Mouse (Mus musculus): ENCODE results near the gene AI481877. TPM values are rescaled to one million over a fixed set of nuclear protein-coding genes. Genes with fewer than 3 reads are reported as not detected.

The AI481877 gene
- total and polyA plus RNA-seq, 3 experiments = 0.01 TPM; not detected in 2

DNA sequence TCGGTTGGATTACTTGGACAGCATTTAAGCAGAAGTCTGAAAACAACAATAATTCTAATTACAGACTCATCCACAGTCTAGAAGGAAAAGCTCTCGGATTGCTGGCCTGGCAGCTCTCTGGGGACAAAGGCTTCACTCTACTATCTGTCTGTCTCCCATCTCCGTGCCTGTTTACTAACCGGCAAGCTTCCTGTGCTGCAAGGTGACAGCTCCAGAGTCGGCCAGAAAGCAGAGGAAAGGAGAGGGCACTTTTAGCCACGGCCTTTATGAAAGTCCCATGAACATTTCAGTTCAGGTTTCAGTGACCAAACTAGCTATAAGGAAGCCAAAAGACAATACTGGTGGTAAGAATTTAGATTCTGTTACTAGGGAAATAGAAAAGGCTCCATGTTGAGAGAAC, 37.1 kb upstream of the AI481877 start:
- H3K27ac ChIP-seq (ENCODE audit: control insufficient read depth, low read depth, low read length) = no peak overlapping the region
- H3K36me3 ChIP-seq (ENCODE audit: control insufficient read depth in 1 of 2, insufficient read depth in 2 of 2, low read length in 2 of 2) = peaks cover 0 to 24% of the 10 kb centered on the region in 2 experiments; a peak in 2 of 4 replicates
- no peak for TF ChIP-seq KAT2A (conservative IDR thresholded peaks at IDR 0.05; ENCODE audit: low read depth, low read length)
- H3K4me3 ChIP-seq (ENCODE audit: control insufficient read depth in 1 of 2, insufficient read depth in 1 of 2, low read depth in 2 of 2, low read length in 2 of 2) = no peak overlapping the region
- no peaks in the 10 kb centered on the region for H3K79me2 ChIP-seq (ENCODE audit: control insufficient read depth, insufficient read depth, low read length, poor library complexity)
- H3K9ac ChIP-seq (ENCODE audit: control insufficient read depth, low read depth, low read length, poor library complexity, severe bottlenecking) = no peak overlapping the region
- no peaks in the 10 kb centered on the region for H3K9me3 ChIP-seq (replicated peaks; ENCODE audit: insufficient read depth, low read length)
- DNase-seq (ENCODE audit: low read depth, low spot score) = no peak
- H3K4me1 ChIP-seq (ENCODE audit: control insufficient read depth in 1 of 2, insufficient read depth in 2 of 2, low read length in 2 of 2) = peaks cover 20% of the 10 kb centered on the region in 2 experiments
- H3K27me3 ChIP-seq (ENCODE audit: control insufficient read depth in 1 of 2, insufficient read depth in 2 of 2, low read length in 2 of 2) = no peaks in the 10 kb centered on the region

GRCm38 (mm10) chr4:59175003-59175402, 36.2 kb upstream of the AI481877 start:
- Histone ChIP-seq H3K9ac (ENCODE audit: control insufficient read depth, low read depth, low read length, poor library complexity, severe bottlenecking) (no peak overlapping the region), H3K36me3 (ENCODE audit: control insufficient read depth in 1 of 2, insufficient read depth in 2 of 2, low read length in 2 of 2) (peaks cover 0 to 24% of the 10 kb centered on the region in 2 experiments; a peak in 2 of 4 replicates), H3K27me3 (ENCODE audit: control insufficient read depth in 1 of 2, insufficient read depth in 2 of 2, low read length in 2 of 2) (no peaks in the 10 kb centered on the region), H3K79me2 (ENCODE audit: control insufficient read depth, insufficient read depth, low read length, poor library complexity) (no peaks in the 10 kb centered on the region), H3K4me1 (ENCODE audit: control insufficient read depth in 1 of 2, insufficient read depth in 2 of 2, low read length in 2 of 2) (peaks cover 20% of the 10 kb centered on the region in 2 experiments), H3K27ac (ENCODE audit: control insufficient read depth, low read depth, low read length) (no peak overlapping the region), H3K4me3 (ENCODE audit: control insufficient read depth in 1 of 2, insufficient read depth in 1 of 2, low read depth in 2 of 2, low read length in 2 of 2) (peak overlapping the region in 1 of 2 experiments; percentile 19; a peak in 1 of 4 replicates), H3K9me3 (replicated peaks; ENCODE audit: insufficient read depth, low read length) (no peaks in the 10 kb centered on the region)
- TF ChIP-seq POLR2AphosphoS5 (IDR thresholded peaks at IDR 0.05; ENCODE audit: borderline replicate concordance, low read depth, low read length) (no peak), TBP (IDR thresholded peaks at IDR 0.05; ENCODE audit: low read depth, low read length) (0 out of 2 replicates have a peak, but pooled peaks have one; percentile 25), ZC3H11A (IDR thresholded peaks at IDR 0.05; ENCODE audit: low read depth, low read length) (no peak), CHD2 (IDR thresholded peaks at IDR 0.05; ENCODE audit: low read length) (no peak), POLR2AphosphoS2 (IDR thresholded peaks at IDR 0.05; ENCODE audit: low read length) (no peak), MAFK (IDR thresholded peaks at IDR 0.05; ENCODE audit: borderline replicate concordance, low read depth, low read length) (no peak), TCF12 (IDR thresholded peaks at IDR 0.05; ENCODE audit: low read depth, low read length) (peak; percentile 17; the same call in 1 of the 2 replicates), MAZ (IDR thresholded peaks at IDR 0.05; ENCODE audit: low read depth, low read length) (no peak), ELF1 (IDR thresholded peaks at IDR 0.05; ENCODE audit: low read depth, low read length) (no peak), EP300 (IDR thresholded peaks at IDR 0.05; ENCODE audit: low read depth in 1 of 2, low read length in 2 of 2) (peak; percentile 31 to 50; a peak in 1 of 4 replicates), RCOR1 (IDR thresholded peaks at IDR 0.05; ENCODE audit: low read depth, low read length) (peak; percentile 44; the same call in 1 of the 2 replicates), USF1 (IDR thresholded peaks at IDR 0.05; ENCODE audit: low read depth, low read length) (no peak), MEF2A (IDR thresholded peaks at IDR 0.05; ENCODE audit: extremely low read depth, insufficient replicate concordance, low read depth, low read length, poor library complexity, severe bottlenecking) (peak; percentile 11; the same call in 1 of the 2 replicates), USF2 (IDR thresholded peaks at IDR 0.05; ENCODE audit: borderline replicate concordance in 1 of 2, insufficient read depth in 1 of 2, low read depth in 1 of 2, low read length in 2 of 2) (no peak), RAD21 (IDR thresholded peaks at IDR 0.05; ENCODE audit: low read depth, low read length) (no peak)
- peak; percentile 70 for DNase-seq (ENCODE audit: low read depth, low spot score)
